Mouse (Mus musculus) myocyte (in vitro differentiated cells): ENCODE results near the gene Rpl29. TPM values are rescaled to one million over a fixed set of nuclear protein-coding genes. Genes with fewer than 3 reads are reported as not detected.

ENCODE experiments used
- H3K27me3 ChIP-seq: one replicate; pipeline ENCODE4 v1.6.1; 2011; ENCODE audit not compliant: control insufficient read depth, insufficient read depth, insufficient read length
- H3K36me3 ChIP-seq: one replicate; pipeline ENCODE4 v1.6.1; 2011; ENCODE audit not compliant: control insufficient read depth, insufficient read depth
- H3K4me2 ChIP-seq: one replicate; pipeline ENCODE4 v1.6.1; 2011; ENCODE audit warnings: low read depth, control low read depth
- H3K4me3 ChIP-seq: one replicate; pipeline ENCODE4 v1.5.1; 2011; ENCODE audit warnings: mild to moderate bottlenecking, control low read depth, moderate library complexity
- H3K79me2 ChIP-seq: one replicate; pipeline ENCODE4 v1.6.1; 2011; ENCODE audit not compliant: control insufficient read depth, insufficient read depth
- H3ac ChIP-seq: one replicate; pipeline ENCODE4 v1.6.1; 2011; ENCODE audit not compliant: control insufficient read depth, insufficient read length
- CEBPB ChIP-seq: IDR thresholded peaks from 2 replicates; pipeline ENCODE4 v1.6.1; 2011; ENCODE audit warnings: mild to moderate bottlenecking, moderate library complexity; ENCODE audit not compliant: poor library complexity, insufficient read depth, severe bottlenecking
- E2F4 ChIP-seq: IDR thresholded peaks from one replicate; pipeline ENCODE4 v1.6.1; 2011; ENCODE audit warnings: mild to moderate bottlenecking, control low read depth, moderate library complexity; ENCODE audit not compliant: insufficient read depth
- MAX ChIP-seq: IDR thresholded peaks from one replicate; pipeline ENCODE4 v1.6.1; 2011; ENCODE audit warnings: low read depth, mild to moderate bottlenecking, control low read depth
- MYOD1 ChIP-seq, 3 experiments: IDR thresholded peaks; one replicate each; pipeline ENCODE4 v1.6.1; 2011; ENCODE audit warnings: control low read depth in 2 of 3, low read depth in 2 of 3, mild to moderate bottlenecking in 2 of 3, moderate library complexity in 1 of 3; ENCODE audit not compliant: insufficient read length in 2 of 3, control insufficient read depth in 1 of 3
- MYOG ChIP-seq, 3 experiments: IDR thresholded peaks; one replicate each; pipeline ENCODE4 v1.6.1; 2011; ENCODE audit warnings: control low read depth in 2 of 3, low read depth in 2 of 3, mild to moderate bottlenecking in 2 of 3; ENCODE audit not compliant: insufficient read length in 2 of 3, control insufficient read depth in 1 of 3, insufficient read depth in 1 of 3
- POLR2A ChIP-seq: IDR thresholded peaks from one replicate; pipeline ENCODE4 v1.6.1; 2011; ENCODE audit warnings: low read depth, mild to moderate bottlenecking, control low read depth, moderate library complexity; ENCODE audit not compliant: insufficient read length
- POLR2AphosphoS2 ChIP-seq: IDR thresholded peaks from one replicate; pipeline ENCODE4 v1.6.1; 2011; ENCODE audit warnings: low read depth, control low read depth; ENCODE audit not compliant: insufficient read length
- REST ChIP-seq: IDR thresholded peaks from one replicate; pipeline ENCODE4 v1.6.1; 2011; ENCODE audit warnings: mild to moderate bottlenecking, control low read depth, moderate library complexity; ENCODE audit not compliant: insufficient read depth, insufficient read length
- SRF ChIP-seq: IDR thresholded peaks from one replicate; pipeline ENCODE4 v1.6.1; 2011; ENCODE audit warnings: low read depth; ENCODE audit not compliant: control insufficient read depth, insufficient read length
- TCF12 ChIP-seq: IDR thresholded peaks from one replicate; pipeline ENCODE4 v1.6.1; 2011; ENCODE audit warnings: mild to moderate bottlenecking, control low read depth; ENCODE audit not compliant: poor library complexity, insufficient read depth, severe bottlenecking
- TCF3 ChIP-seq: IDR thresholded peaks from one replicate; pipeline ENCODE4 v1.6.1; 2011; ENCODE audit warnings: low read depth, control low read depth; ENCODE audit not compliant: insufficient read length
- USF1 ChIP-seq: IDR thresholded peaks from one replicate; pipeline ENCODE4 v1.6.1; 2011; ENCODE audit warnings: low read depth, mild to moderate bottlenecking, control low read depth, moderate library complexity
- polyA plus RNA-seq: library from polyadenylated mRNA; unstranded; fragments of >200 nt; fragmentation: generic; extraction: Trizol; gene quantifications from one replicate; pipeline ENCODE4 v1.2.1, GENCODE M21; 2012; ENCODE audit warnings: missing spikeins

Gene Rpl29
- polyA plus RNA-seq, 1 experiment = 45.1 TPM

DNA sequence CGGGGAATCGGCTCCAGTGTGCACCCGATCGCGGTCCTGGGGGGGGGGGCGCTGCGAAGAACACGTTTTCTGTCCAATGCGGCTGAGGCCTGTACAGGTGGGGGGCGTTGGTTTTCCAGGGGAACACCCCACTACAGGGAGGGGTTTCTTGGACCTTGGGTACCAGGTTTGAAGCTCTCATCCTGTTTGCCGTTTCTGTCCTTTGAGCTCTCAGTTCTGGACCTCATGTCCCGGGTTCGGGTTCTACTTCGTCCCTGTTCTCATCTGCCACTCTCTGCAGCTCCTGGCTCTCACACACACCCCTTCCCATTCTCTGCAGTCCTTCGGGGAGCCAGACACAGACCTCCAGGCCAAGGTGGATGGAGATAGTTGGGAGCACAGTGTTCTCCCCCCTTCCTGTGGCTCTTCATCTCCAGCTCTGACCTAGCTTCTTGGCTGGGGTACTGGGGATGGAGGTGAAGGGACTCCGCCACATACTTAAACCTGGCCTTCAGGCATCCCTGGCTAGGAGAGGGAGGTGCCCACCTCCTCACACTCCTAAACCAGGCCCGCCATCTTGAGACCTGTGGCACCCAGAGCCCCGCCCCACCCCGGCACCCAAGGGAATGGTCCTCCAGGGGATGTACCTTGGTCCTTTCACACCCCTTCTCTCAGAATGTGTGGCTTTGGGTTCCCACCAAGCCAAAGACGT lies 25.0 kb downstream of the Rpl29 start:
- Histone ChIP-seq H3ac (peak overlapping the region; percentile 50), H3K36me3 (peaks cover 5% of the 10 kb centered on the region), H3K27me3 (no peaks in the 10 kb centered on the region), H3K79me2 (peaks cover 53% of the 10 kb centered on the region), H3K4me3 (peak overlapping the region; percentile 75), H3K4me2 (peak overlapping the region; percentile 95)
- peak; percentile 19 for TF ChIP-seq POLR2A
- no peak for TF ChIP-seq SRF
- TF ChIP-seq POLR2AphosphoS2 = peak; percentile 10

DNA sequence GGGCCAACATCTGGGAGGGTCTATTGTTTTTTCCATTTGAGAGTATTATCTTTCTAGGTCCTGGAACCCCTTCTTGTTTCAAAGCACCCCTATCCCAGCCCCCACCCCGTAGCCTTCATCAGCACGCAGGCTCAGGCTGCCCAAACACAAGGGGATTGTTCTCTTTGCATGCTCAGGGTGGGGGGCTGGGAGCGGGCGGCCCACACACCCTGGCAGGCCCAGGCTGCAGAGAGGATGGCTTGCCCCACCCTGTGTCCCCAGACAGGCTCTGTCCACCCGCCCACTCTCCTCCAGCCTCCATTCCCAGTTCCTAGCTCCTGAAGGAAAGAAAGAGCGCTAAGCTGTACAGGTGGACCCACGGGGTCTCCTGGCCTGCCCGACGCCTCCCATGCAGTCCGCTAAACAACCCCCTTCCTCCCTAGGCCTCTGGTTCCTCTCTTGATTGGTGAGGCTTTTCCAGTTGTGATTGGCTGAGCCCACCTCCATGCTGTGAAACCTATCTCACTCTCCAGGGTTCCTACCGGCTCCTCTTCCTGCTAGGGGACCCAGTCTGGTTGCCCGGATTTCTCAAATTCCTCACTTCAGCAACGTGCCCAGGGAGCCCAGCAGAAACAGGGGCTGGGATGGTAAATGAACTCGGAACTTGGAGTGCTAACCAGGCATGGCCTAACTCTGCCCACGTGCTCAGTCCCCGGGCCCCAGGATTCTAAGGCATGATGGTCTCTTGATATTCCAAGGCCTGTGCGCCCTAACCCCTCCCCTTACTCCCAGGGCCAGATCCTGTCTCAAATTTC lies 25.8 kb downstream of the Rpl29 start:
- peak overlapping the region; percentile 75 for H3K4me3 ChIP-seq
- TF ChIP-seq MYOG (IDR thresholded peaks at IDR 0.05; ENCODE audit: control insufficient read depth in 1 of 3, insufficient read depth in 1 of 3, insufficient read length in 2 of 3, low read depth in 2 of 3) (no peak), MYOD1 (IDR thresholded peaks at IDR 0.05; ENCODE audit: control insufficient read depth in 1 of 3, insufficient read length in 2 of 3, low read depth in 2 of 3) (peak in 1 of 3 experiments; percentile 15), MAX (peak; percentile 38), POLR2A (peak; percentile 35), CEBPB (no peak), USF1 (peak; percentile 57), E2F4 (no peak)
- H3ac ChIP-seq = peak overlapping the region; percentile 50

DNA sequence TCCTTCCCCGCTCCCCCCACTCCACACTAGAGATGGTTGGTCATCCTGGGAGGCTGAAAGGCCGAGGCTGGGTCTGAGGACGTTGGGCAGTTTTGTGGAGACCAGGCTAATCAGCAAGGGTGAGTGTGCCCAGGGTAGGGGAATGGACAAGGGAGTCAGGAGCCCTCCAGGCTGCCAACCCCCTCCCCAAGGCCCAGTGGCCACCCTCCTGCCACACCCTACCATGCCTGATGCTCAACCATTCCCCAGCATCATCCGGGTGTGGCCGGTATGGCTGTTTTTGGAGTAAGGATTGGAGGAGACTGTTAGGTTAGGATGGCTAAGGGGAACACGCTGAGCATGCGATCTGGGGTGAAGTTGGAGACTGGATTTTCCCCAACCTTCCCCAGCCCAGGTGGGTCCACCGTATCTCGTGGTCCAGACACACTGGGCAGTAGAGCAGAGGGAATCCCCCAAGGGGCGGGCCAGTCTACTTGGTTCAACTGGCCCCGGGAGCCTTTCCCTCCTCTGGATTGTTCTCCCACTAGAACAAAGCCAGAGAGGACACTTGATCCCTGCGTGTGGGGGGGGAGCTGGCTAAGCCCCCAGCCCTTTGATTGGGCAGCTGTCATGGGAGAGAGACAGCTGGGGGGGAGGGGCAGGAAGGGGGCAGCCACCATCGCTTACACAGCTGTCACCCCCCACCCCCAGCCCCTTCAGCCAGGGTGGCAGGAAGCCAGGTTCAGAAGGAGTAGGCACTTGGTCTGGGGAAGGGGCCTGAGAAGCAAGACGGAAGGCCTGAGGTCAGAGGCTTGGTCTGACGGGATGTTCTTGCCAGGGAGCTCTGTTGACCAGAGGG lies 27.3 kb downstream of the Rpl29 start:
- TF ChIP-seq TCF3 (peak; percentile 54), REST (no peak), POLR2A (peak; percentile 34), E2F4 (no peak), USF1 (no peak), TCF12 (peak; percentile 71), MYOG (IDR thresholded peaks at IDR 0.05; ENCODE audit: control insufficient read depth in 1 of 3, insufficient read depth in 1 of 3, insufficient read length in 2 of 3, low read depth in 2 of 3) (peak; percentile 18 to 97 (median 86)), POLR2AphosphoS2 (peak; percentile 38), MAX (no peak), MYOD1 (IDR thresholded peaks at IDR 0.05; ENCODE audit: control insufficient read depth in 1 of 3, insufficient read length in 2 of 3, low read depth in 2 of 3) (peak in 2 of 3 experiments; percentile 92 to 96), SRF (no peak)
- Histone ChIP-seq H3K36me3 (peaks cover 8% of the 10 kb centered on the region), H3K27me3 (no peaks in the 10 kb centered on the region), H3K4me3 (peak overlapping the region; percentile 75), H3ac (peak overlapping the region; percentile 50), H3K4me2 (peak overlapping the region; percentile 95), H3K79me2 (peaks cover 63% of the 10 kb centered on the region)

More for the DNA sequence above, 25.8 kb downstream of the Rpl29 start:
- peaks cover 8% of the 10 kb centered on the region for H3K36me3 ChIP-seq
- H3K4me2 ChIP-seq = peak overlapping the region; percentile 95
- H3K27me3 ChIP-seq = no peaks in the 10 kb centered on the region
- H3K79me2 ChIP-seq = peaks cover 61% of the 10 kb centered on the region

DNA sequence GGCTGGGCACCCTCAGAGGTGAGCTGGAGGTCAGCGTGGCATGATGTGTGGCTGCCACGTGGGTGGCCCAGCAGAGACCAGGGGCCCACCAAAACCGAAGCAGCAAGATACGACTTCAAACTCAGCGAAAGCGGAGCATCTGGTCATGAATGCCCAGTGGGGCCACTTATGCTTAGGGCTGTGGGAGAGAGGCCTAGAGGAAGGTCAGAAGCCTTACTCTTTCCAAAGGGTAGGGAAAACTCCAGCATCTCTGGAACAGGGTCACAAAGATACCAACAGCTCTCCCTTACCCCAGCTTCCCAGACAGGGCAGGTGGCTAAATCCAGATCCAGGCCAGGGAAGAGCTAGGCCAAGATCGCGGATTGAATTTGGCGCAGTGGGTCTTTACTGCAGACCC lies 27.9 kb downstream of the Rpl29 start:
- TF ChIP-seq SRF (no peak), POLR2A (peak; percentile 12), TCF12 (no peak), TCF3 (no peak), CEBPB (no peak)
- Histone ChIP-seq H3ac (peak overlapping the region; percentile 50), H3K4me3 (peak overlapping the region; percentile 75), H3K27me3 (no peaks in the 10 kb centered on the region), H3K79me2 (peaks cover 63% of the 10 kb centered on the region), H3K36me3 (peaks cover 8% of the 10 kb centered on the region), H3K4me2 (peak overlapping the region; percentile 95)
